Mouse (Mus musculus): ENCODE measurements around the gene D130040H23Rik.
"Not testable (repeated sequence)": the region's sequence is repeated elsewhere in the genome, so short reads cannot be mapped to it uniquely, and the experiment has no call there.

The D130040H23Rik gene

DNA sequence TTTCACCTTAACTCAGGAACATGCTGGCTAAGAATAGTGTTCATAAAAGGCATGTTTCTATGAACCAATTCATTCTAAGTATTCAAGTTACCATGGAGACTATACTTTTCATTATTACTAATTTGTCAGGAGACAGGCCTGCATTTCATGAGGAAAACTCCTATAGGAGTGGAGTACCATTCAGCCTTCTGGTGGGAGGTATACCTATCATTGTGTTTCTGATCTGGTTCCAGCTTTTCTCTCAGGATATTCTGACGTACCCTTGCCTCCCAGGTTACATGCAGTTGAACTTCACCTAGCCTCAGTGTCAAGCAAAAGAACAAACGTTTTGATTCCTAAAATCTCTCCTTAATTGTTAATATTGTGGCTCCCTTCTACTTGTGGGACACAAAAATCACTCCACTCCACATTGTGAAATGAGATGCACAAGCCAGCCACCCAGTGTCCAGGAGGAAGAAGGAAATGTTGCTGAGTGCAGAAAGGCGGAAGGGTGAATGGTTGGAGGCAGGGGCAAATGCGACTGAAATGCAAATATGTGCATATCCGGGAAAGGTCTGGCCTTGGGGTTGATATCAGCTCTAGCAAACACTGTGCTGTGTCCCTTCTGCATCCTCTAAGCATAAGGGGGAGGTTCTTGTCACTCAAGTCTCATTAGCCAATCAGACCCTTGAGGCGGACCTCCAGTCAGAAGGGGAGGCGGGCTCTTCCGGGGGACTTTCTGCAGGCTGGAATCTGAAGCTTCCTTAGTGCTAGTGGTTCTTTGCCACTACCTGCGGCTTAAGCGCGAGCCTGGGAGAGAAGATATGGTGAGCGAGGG is at the start of gene D130040H23Rik:
Gene D130040H23Rik (plus strand): TSS at position 695 of the 817 bp plus-strand sequence.
- peak; percentile 97 for DNase-seq (ENCODE audit: low read depth, low spot score)

DNA sequence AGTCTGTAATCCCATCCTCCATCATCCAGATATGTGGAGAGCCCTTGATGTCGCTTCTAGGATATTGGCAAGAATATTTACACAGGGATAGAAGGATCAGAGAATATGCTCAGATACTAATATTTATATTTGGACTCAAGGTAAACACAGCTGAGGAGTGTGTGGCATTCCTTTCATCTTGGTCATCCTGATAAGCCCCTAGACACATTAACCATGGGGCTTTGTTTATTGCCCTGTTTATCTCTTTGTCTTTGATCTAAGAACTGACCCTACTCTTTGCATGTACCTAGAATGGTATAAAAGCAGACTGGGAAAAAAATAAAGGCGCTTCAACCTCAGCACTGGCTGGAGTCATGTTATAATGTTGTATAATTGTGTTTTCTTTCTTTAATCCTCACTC is 28.3 kb upstream of the D130040H23Rik start:
- no peak for DNase-seq (ENCODE audit: low read depth, low spot score)

DNA sequence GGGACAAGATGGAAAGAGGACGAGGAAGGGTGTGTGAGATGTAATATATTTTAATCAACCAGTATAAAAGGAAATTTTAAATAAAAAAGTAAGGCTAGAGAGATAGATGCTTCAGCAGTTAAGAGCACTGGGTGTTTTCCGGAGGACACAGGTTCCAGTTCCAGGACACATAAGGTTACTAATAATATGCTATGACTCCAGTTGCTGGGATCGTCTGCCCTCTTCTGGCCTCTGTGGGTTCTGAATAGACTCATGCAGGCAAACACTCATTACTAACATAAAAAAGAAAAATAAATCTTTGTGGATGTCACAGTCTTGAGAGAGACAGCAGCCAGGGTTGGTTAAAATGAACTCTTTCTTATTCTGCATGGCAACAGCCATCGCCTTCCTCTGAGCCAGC is 2.4 kb upstream of the D130040H23Rik start:
- DNase-seq (ENCODE audit: low read depth, low spot score): peak; percentile 35

DNA sequence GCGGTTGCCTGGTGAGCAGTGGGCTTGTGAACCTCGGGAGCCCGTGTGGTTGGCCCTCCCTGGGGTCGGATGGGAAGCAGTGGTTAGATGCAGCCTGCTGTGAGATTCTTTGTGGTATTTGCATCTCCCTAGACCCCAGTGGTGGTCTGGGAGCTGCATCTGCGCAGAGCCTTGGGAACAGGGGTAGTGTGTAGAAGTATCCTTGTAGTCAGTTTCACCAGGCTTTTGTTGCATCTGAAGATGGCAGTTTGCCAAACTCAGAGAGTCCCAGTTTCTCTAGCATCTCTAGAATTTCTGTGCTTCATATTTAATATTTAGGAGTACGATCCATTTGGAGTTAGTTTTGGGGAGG is 299 bp downstream of the D130040H23Rik start:
- DNase-seq (ENCODE audit: low read depth, low spot score): no peak

DNA sequence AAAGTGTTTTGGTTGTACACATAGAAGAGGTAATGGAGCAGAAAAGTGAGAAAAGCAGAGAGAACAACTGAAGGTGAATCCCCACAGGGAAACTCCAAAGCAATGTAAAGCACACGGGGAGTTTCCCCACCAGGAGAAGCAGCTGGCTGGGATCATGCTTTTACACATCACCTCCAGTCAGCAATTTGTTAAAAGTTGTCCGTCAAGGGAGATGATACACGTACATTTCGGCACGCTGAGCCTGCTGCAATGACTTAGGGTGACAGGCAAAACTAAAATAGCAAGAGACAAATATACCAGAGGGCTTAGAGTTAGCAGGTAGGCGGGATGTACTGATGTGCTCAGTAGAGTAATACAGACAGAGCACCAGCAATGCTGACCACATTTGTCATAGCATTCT is 1.6 kb downstream of the D130040H23Rik start:
- no peak for DNase-seq (ENCODE audit: low read depth, low spot score)

DNA sequence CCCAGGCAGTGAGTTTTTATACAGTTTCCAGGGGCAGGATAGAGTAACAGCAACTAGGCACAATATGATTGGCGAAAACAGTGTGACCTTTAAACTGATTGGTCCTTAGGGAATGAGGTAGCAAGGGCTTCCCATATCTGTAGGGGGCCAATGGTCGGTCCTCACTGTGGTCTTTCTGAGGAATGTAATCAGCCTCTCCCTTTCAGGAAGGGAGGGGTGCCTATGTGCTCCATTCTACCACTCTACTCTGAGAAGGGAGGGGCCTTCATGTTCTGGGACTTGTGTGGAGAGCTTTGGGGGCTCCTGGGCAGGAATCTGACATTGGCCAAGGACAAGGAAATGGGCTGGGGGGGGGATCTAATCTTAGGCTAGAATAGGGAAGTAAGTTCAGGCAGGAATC is 53.9 kb downstream of the D130040H23Rik start:
- DNase-seq (ENCODE audit: low read depth, low spot score): peak; percentile 59

DNA sequence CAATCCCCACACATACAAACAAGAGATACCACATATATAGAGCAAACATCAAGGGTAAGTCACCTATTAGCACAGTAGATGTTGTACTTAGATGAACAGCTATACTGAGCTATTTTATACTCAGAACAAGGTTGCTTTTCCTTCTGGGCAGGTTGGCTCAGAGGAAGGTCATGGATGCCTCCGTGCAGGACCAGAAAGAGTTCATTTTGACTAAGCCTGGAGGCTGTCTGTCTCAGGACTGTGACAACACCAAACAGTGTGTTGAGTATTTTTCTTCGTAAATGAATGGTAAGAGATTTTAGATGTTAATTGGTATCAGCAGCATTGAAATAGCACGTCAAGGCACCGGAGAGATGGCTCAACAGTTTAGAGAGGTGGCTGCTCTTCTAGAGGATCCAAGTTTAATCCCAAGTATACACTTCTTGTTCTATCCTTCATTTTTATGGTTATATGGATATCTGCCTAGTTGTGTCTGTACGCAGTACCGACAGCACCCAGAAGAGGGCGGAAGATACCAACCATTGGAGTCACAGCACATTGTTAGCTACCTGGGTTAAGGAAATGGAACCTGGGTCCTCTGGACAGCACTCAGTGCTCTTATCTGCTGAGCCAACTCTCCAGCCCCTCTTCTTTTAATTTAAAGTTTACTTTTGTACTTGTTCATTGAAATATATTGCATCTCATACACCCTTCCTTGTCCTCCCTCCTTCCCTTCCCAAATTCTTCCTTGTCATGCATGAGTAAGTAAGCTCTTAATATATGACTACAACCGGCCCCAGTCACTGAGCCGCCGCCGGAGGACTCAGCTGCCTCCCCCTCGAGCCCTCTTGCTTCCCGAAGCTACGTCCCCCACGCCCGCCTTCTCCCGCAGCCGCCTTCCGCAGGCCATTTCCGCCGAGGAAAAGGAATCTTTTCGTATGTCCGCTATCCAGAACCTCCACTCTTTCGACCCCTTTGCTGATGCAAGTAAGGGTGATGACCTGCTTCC is 57.7 kb downstream of the D130040H23Rik start:
- peak; percentile 90 for DNase-seq (ENCODE audit: low read depth, low spot score)

DNA sequence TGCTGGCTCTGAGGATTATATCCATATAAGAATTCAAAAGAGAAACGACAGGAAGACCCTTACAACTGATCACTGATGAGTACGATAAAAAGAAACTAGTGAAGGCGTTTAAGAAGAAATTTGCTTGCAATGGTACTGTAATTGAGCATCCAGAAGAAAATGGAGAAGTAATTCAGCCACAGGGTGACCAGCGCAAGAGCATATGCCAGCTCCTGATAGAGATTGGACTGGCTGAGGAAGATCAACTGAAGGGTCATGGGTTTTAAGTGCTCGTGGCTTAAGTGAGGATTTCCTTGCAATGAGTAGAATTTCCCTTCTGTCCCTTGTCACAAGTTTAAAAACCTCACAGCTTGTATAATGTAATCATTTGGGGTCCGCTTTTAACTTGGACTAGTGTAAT is 58.4 kb downstream of the D130040H23Rik start:
- DNase-seq (ENCODE audit: low read depth, low spot score): not testable (repeated sequence)

All from ES-CJ7 (cell line).